ENCODE assay signal across 18 mouse cellular contexts in genomic region chr2:173033531-173033930, GRCm38 (mm10). TPM values are rescaled to one million over a fixed set of nuclear protein-coding genes. Genes with fewer than 3 reads are reported as not detected.
DNase-seq lines count a peak whose midpoint lies in the region; ATAC-seq and TF ChIP-seq lines count a peak whose summit lies in the region.
"Had no signal": no experiment of that assay in that cellular context is flagged by ENCODE, and none has a peak within 500 bp of the region (broad histone marks: within the 10 kb centered on the region; RNA-seq: fewer than 3 reads in every experiment).

No protein-coding gene starts in this region.

- peak overlapping the region; percentile 83 for H3K9ac ChIP-seq in liver, embryonic 16.5 days (ENCODE audit: low read depth, low read length)
- no peak overlapping the region for H3K9ac ChIP-seq in kidney, embryonic 16.5 days (replicated peaks; ENCODE audit: low read length)
- H3K9ac ChIP-seq: embryonic facial prominence, embryonic 15.5 days; hindbrain, embryonic 14.5 days had no signal

- no peak for TF ChIP-seq CTCF in spleen, adult 2 months (IDR thresholded peaks at IDR 0.05; ENCODE audit: extremely low read depth, insufficient read depth, insufficient read length, insufficient replicate concordance)

- no peaks in the 10 kb centered on the region for H3K9me3 ChIP-seq in erythroblast, embryonic 14.5 days (ENCODE audit: control insufficient read depth, low read length)
- no peaks in the 10 kb centered on the region for H3K9me3 ChIP-seq in liver, embryonic 16.5 days (replicated peaks; ENCODE audit: control insufficient read depth, low read length)
- no peaks in the 10 kb centered on the region for H3K9me3 ChIP-seq in kidney, embryonic 16.5 days (ENCODE audit: low read length)
- H3K9me3 ChIP-seq: embryonic facial prominence, embryonic 15.5 days had no signal

- peak overlapping the region; percentile 68 for H3K4me3 ChIP-seq in erythroblast, embryonic 14.5 days (replicated peaks)
- no peak overlapping the region for H3K4me3 ChIP-seq in spleen, adult 2 months (ENCODE audit: extremely low read depth, insufficient read depth, insufficient read length)
- peak overlapping the region; percentile 26 for H3K4me3 ChIP-seq in liver, embryonic 16.5 days (ENCODE audit: low read depth, low read length)
- no peak overlapping the region for H3K4me3 ChIP-seq in kidney, embryonic 16.5 days (ENCODE audit: low read length)
- H3K4me3 ChIP-seq: embryonic facial prominence, embryonic 15.5 days; gastrocnemius, adult 2 months had no signal

- peaks cover 97% of the 10 kb centered on the region for H3K36me3 ChIP-seq in erythroblast, embryonic 14.5 days (ENCODE audit: control insufficient read depth)
- H3K36me3 ChIP-seq in spleen, adult 2 months (ENCODE audit: control insufficient read depth, insufficient read depth, low read length) = peaks cover 74% of the 10 kb centered on the region
- H3K36me3 ChIP-seq in liver, embryonic 16.5 days (ENCODE audit: control insufficient read depth, insufficient read depth) = peaks cover 74% of the 10 kb centered on the region
- peaks cover 34% of the 10 kb centered on the region; the same call in 1 of the 2 replicates for H3K36me3 ChIP-seq in kidney, embryonic 16.5 days (ENCODE audit: insufficient read depth, low read length)

- H3K27me3 ChIP-seq in erythroblast, embryonic 14.5 days (ENCODE audit: control insufficient read depth) = no peaks in the 10 kb centered on the region
- H3K27me3 ChIP-seq in spleen, adult 2 months (ENCODE audit: control insufficient read depth, insufficient read depth, low read length) = no peaks in the 10 kb centered on the region
- H3K27me3 ChIP-seq in liver, embryonic 16.5 days (ENCODE audit: control insufficient read depth, insufficient read depth, low read depth, low read length) = no peaks in the 10 kb centered on the region
- no peaks in the 10 kb centered on the region for H3K27me3 ChIP-seq in kidney, embryonic 16.5 days (ENCODE audit: insufficient read depth, low read length)
- H3K27me3 ChIP-seq: embryonic facial prominence, embryonic 15.5 days had no signal

- ATAC-seq in erythroblast, adult 5-6 weeks (replicated peaks; ENCODE audit: low FRiP score, poor library complexity, severe bottlenecking) = no peak
- no peak for ATAC-seq in liver, embryonic 16.5 days (ENCODE audit: low read depth)
- ATAC-seq in kidney, embryonic 16.5 days (ENCODE audit: low FRiP score, low TSS enrichment) = no peak
- ATAC-seq: forebrain, embryonic 14.5 days had no signal

- peaks cover 100% of the 10 kb centered on the region for H3K4me1 ChIP-seq in erythroblast, embryonic 14.5 days (ENCODE audit: control insufficient read depth)
- H3K4me1 ChIP-seq in spleen, adult 2 months (ENCODE audit: control insufficient read depth, insufficient read depth, insufficient read length) = peaks cover 70% of the 10 kb centered on the region
- H3K4me1 ChIP-seq in liver, embryonic 16.5 days (ENCODE audit: control insufficient read depth, low read depth, low read length) = peaks cover 97% of the 10 kb centered on the region
- no peaks in the 10 kb centered on the region for H3K4me1 ChIP-seq in kidney, embryonic 16.5 days (ENCODE audit: insufficient read depth, low read length)

- 52% methylated on average over 13 of the region's 13 CpGs for WGBS in spleen, adult 2 months
- WGBS in liver, embryonic 16.5 days (ENCODE audit: insufficient replicate concordance) = 82% methylated on average over 13 of the region's 13 CpGs
- 92% methylated on average over 13 of the region's 13 CpGs for WGBS in kidney, embryonic 16.5 days

- no peak for TF ChIP-seq POLR2A in spleen, adult 2 months (IDR thresholded peaks at IDR 0.05; ENCODE audit: low read depth, low read length)

- no peak for DNase-seq in spleen, adult 2 months (ENCODE audit: low read depth in 1 of 2, low spot score in 2 of 2)
- no peak for DNase-seq in spleen, postnatal 14 days (ENCODE audit: low spot score in 2 of 2)
- DNase-seq in thymus, postnatal 4 days = peak; percentile 66
- DNase-seq in cerebellum, adult 11 months = no peak
- DNase-seq: adrenal gland, postnatal 25 days; cerebellum, adult 11-12 months; gastrocnemius, adult 2 months; kidney, adult 8-10 months; lung, adult 18-20 months; lung, postnatal 4 days had no signal

- peak overlapping the region; percentile 43 for H3K27ac ChIP-seq in spleen, adult 2 months (ENCODE audit: insufficient read depth, low read length)
- H3K27ac ChIP-seq in liver, embryonic 16.5 days (ENCODE audit: low read length) = peak overlapping the region; percentile 100
- no peak overlapping the region for H3K27ac ChIP-seq in kidney, embryonic 16.5 days (ENCODE audit: low read length)
- H3K27ac ChIP-seq: embryonic facial prominence, embryonic 15.5 days; gastrocnemius, adult 2 months; hindbrain, embryonic 14.5 days had no signal

- H3K4me2 ChIP-seq in liver, embryonic 16.5 days (ENCODE audit: low read depth, low read length) = peak overlapping the region; percentile 67
- H3K4me2 ChIP-seq in kidney, embryonic 16.5 days (replicated peaks; ENCODE audit: low read depth, low read length) = no peak overlapping the region
- H3K4me2 ChIP-seq: embryonic facial prominence, embryonic 15.5 days; hindbrain, embryonic 14.5 days had no signal

RNA-seq across cellular contexts. Expression of gene Rbm38, which starts 13.2 kb away (rescaled TPM):
- 548 and 594 TPM in 2 replicates for polyA plus RNA-seq in erythroblast, embryonic 14.5 days (2012)
- 1,075 and 1,106 TPM in 2 replicates for total RNA-seq in erythroblast, adult 5-6 weeks (2015; ENCODE audit: low replicate concordance)
- 502 and 855 TPM in 2 replicates for total RNA-seq in erythroblast, adult 5-6 weeks (2017; ENCODE audit: low replicate concordance)
- 663 and 724 TPM in 2 replicates for polyA plus RNA-seq in spleen, adult 2 months (2012; rRNA removed)
- polyA plus RNA-seq in liver, embryonic 16.5 days (2015; fragmentation: Nextera tagmentation; extraction: Ambion mirVana) = 279 and 350 TPM in 2 replicates
- 35.4 and 37.0 TPM in 2 replicates for polyA plus RNA-seq in kidney, embryonic 16.5 days (2015; fragmentation: Nextera tagmentation; extraction: Ambion mirVana)

RNA-seq across cellular contexts. Expression of gene Rae1, which starts 33.6 kb away (rescaled TPM):
- polyA plus RNA-seq in erythroblast, embryonic 14.5 days (2012) = 3.4 and 3.7 TPM in 2 replicates
- 46.4 and 52.5 TPM in 2 replicates for total RNA-seq in erythroblast, adult 5-6 weeks (2015; ENCODE audit: low replicate concordance)
- total RNA-seq in erythroblast, adult 5-6 weeks (2017; ENCODE audit: low replicate concordance) = 59.4 and 91.0 TPM in 2 replicates
- polyA plus RNA-seq in spleen, adult 2 months (2012; rRNA removed) = 48.3 and 51.5 TPM in 2 replicates
- 55.2 and 56.6 TPM in 2 replicates for polyA plus RNA-seq in liver, embryonic 16.5 days (2015; fragmentation: Nextera tagmentation; extraction: Ambion mirVana)
- polyA plus RNA-seq in kidney, embryonic 16.5 days (2015; fragmentation: Nextera tagmentation; extraction: Ambion mirVana) = 143 and 146 TPM in 2 replicates

RNA-seq across cellular contexts. Expression of gene Spo11, which starts 56.0 kb away (rescaled TPM):
- polyA plus RNA-seq in erythroblast, embryonic 14.5 days (2012) = 0.02 TPM in 1 of 2 replicates, not detected in the other
- not detected in 2 replicates for total RNA-seq in erythroblast, adult 5-6 weeks (2015; ENCODE audit: low replicate concordance)
- not detected in 2 replicates for total RNA-seq in erythroblast, adult 5-6 weeks (2017; ENCODE audit: low replicate concordance)
- 0.86 and 0.98 TPM in 2 replicates for polyA plus RNA-seq in spleen, adult 2 months (2012; rRNA removed)
- polyA plus RNA-seq in liver, embryonic 16.5 days (2015; fragmentation: Nextera tagmentation; extraction: Ambion mirVana) = not detected in 2 replicates
- polyA plus RNA-seq in kidney, embryonic 16.5 days (2015; fragmentation: Nextera tagmentation; extraction: Ambion mirVana) = 0.05 and 0.23 TPM in 2 replicates
- total RNA-seq: adrenal gland, postnatal 25 days; gastrocnemius, adult 2 months had no signal
- polyA plus RNA-seq: heart, embryonic 14.5 days had no signal

Comparison
In these comparisons a context has a peak if more than half of its experiments do, and no peak if none do; other contexts are left out.
1. H3K4me3 ChIP-seq: peak in erythroblast, embryonic 14.5 days (single experiment) and liver, embryonic 16.5 days (single experiment); none in spleen, adult 2 months (single experiment) and kidney, embryonic 16.5 days (single experiment).
2. RNA of gene Rae1, which starts 33.6 kb away (polyA plus RNA-seq): 143 to 146 TPM in kidney, embryonic 16.5 days, 55.2 to 56.6 TPM in liver, embryonic 16.5 days and 48.3 to 51.5 TPM in spleen, adult 2 months; 3.4 to 3.7 TPM in erythroblast, embryonic 14.5 days; every median in the first group is over 10 times any median in the second.